Mouse (Mus musculus) CH12.LX (cell line): ENCODE results near the gene Dclre1b. TPM values are rescaled to one million over a fixed set of nuclear protein-coding genes. Genes with fewer than 3 reads are reported as not detected.

Experiments
- DNase-seq: peaks from one replicate; pipeline ENCODE4 v3.0.0-alpha.2; 2013; ENCODE audit errors: extremely low read depth
- H3K27ac ChIP-seq: 2 replicates; pipeline ENCODE4 v1.5.1; 2012; ENCODE audit warnings: low read depth, mild to moderate bottlenecking, control low read depth, moderate library complexity; ENCODE audit not compliant: insufficient read depth
- H3K27me3 ChIP-seq: replicated peaks from 2 replicates; pipeline ENCODE3; 2012; ENCODE audit warnings: inconsistent platforms
- H3K36me3 ChIP-seq, 2 experiments: replicated peaks in 1 of 2; 2 replicates each; pipeline versions ENCODE3 to v1.6.1; 2012; ENCODE audit warnings: inconsistent platforms in 1 of 2, low read length in 1 of 2, mild to moderate bottlenecking in 1 of 2, mixed read lengths in 1 of 2, moderate library complexity in 1 of 2; ENCODE audit not compliant: control insufficient read depth in 1 of 2, insufficient read depth in 1 of 2
- H3K4me1 ChIP-seq, 2 experiments: 2 replicates each; pipeline ENCODE4 v1.6.1; 2012; ENCODE audit warnings: inconsistent platforms in 1 of 2, moderate library complexity in 1 of 2; ENCODE audit not compliant: insufficient read depth in 2 of 2, control insufficient read depth in 1 of 2
- H3K4me2 ChIP-seq: 2 replicates; pipeline ENCODE4 v1.6.1; 2012; ENCODE audit warnings: low read depth, mild to moderate bottlenecking, control low read depth; ENCODE audit not compliant: poor library complexity, insufficient read depth, severe bottlenecking
- H3K4me3 ChIP-seq, 3 experiments: fragments of 150-350 bp in 1 of 3; sonication (generic) in 1 of 3; replicated peaks in 1 of 3; 2 replicates each; pipeline versions ENCODE3 to v1.5.1; 2011 to 2012; ENCODE audit warnings: low read depth in 2 of 3, low read length in 2 of 3, mild to moderate bottlenecking in 2 of 3, moderate library complexity in 2 of 3, control low read depth in 1 of 3, improper control_type of control experiment in 1 of 3, inconsistent platforms in 1 of 3, mixed read lengths in 1 of 3; ENCODE audit not compliant: poor library complexity in 1 of 3
- H3K79me2 ChIP-seq: replicated peaks from 2 replicates; pipeline ENCODE4 v1.6.1; 2012; ENCODE audit warnings: mild to moderate bottlenecking, moderate library complexity; ENCODE audit not compliant: control insufficient read depth, poor library complexity, insufficient read depth, severe bottlenecking; ENCODE audit errors: extremely low read depth
- H3K9ac ChIP-seq: 2 replicates; pipeline ENCODE4 v1.6.1; 2012; ENCODE audit warnings: low read depth, mild to moderate bottlenecking, control low read depth, moderate library complexity; ENCODE audit not compliant: insufficient read depth
- H3K9me3 ChIP-seq: replicated peaks from 2 replicates; pipeline ENCODE3; 2012; ENCODE audit warnings: low read length, inconsistent platforms, mixed read lengths
- CHD2 ChIP-seq: IDR thresholded peaks from 2 replicates; pipeline ENCODE4 v1.6.1; 2011; ENCODE audit warnings: low read length, improper control_type of control experiment
- CTCF ChIP-seq, 2 experiments: IDR thresholded peaks in 1 of 2; conservative IDR thresholded peaks in 1 of 2; 2 replicates each; pipeline ENCODE4 v1.5.1; 2011 to 2012; ENCODE audit warnings: low read depth in 2 of 2, low read length in 2 of 2, improper control_type of control experiment in 1 of 2, inconsistent platforms in 1 of 2, mild to moderate bottlenecking in 1 of 2, moderate library complexity in 1 of 2
- E2F4 ChIP-seq: IDR thresholded peaks from 2 replicates; pipeline ENCODE4 v1.6.1; 2011; ENCODE audit warnings: low read depth, low read length, improper control_type of control experiment; ENCODE audit not compliant: insufficient replicate concordance
- ELF1 ChIP-seq: IDR thresholded peaks from 2 replicates; pipeline ENCODE4 v1.6.1; 2014; ENCODE audit warnings: low read depth, mild to moderate bottlenecking, inconsistent platforms, low read length, improper control_type of control experiment
- IRF4 ChIP-seq: IDR thresholded peaks from 2 replicates; pipeline ENCODE4 v1.6.1; 2014; ENCODE audit warnings: low read depth, mild to moderate bottlenecking, inconsistent platforms, low read length, improper control_type of control experiment
- JUN ChIP-seq: IDR thresholded peaks from 2 replicates; pipeline ENCODE4 v1.6.1; 2011; ENCODE audit warnings: low read depth, mild to moderate bottlenecking, low read length, improper control_type of control experiment, moderate library complexity; ENCODE audit not compliant: insufficient read depth
- MAFK ChIP-seq: IDR thresholded peaks from 2 replicates; pipeline ENCODE4 v1.6.1; 2011; ENCODE audit warnings: low read length, improper control_type of control experiment; ENCODE audit not compliant: insufficient replicate concordance
- MAZ ChIP-seq: IDR thresholded peaks from 2 replicates; pipeline ENCODE4 v1.6.1; 2012; ENCODE audit warnings: low read depth, mild to moderate bottlenecking, inconsistent platforms, low read length, improper control_type of control experiment, moderate library complexity
- MXI1 ChIP-seq: IDR thresholded peaks from 2 replicates; pipeline ENCODE4 v1.6.1; 2011; ENCODE audit warnings: mild to moderate bottlenecking, low read depth, low read length, improper control_type of control experiment
- MYC ChIP-seq: IDR thresholded peaks from 2 replicates; pipeline ENCODE4 v1.6.1; 2011; ENCODE audit warnings: low read depth, mild to moderate bottlenecking, improper control_type of control experiment, low read length
- NELFE ChIP-seq: IDR thresholded peaks from 2 replicates; pipeline ENCODE4 v1.6.1; 2011; ENCODE audit warnings: low read depth, low read length, improper control_type of control experiment
- PAX5 ChIP-seq: IDR thresholded peaks from 2 replicates; pipeline ENCODE4 v1.6.1; 2012; ENCODE audit warnings: low read length, inconsistent platforms, mixed read lengths
- POLR2A ChIP-seq: IDR thresholded peaks from 2 replicates; pipeline ENCODE4 v1.6.1; 2011; ENCODE audit warnings: low read depth, mild to moderate bottlenecking, improper control_type of control experiment, low read length
- RAD21 ChIP-seq: IDR thresholded peaks from 2 replicates; pipeline ENCODE4 v1.6.1; 2011; ENCODE audit warnings: low read depth, mild to moderate bottlenecking, low read length, improper control_type of control experiment, moderate library complexity
- SMC3 ChIP-seq: IDR thresholded peaks from 2 replicates; pipeline ENCODE4 v1.6.1; 2011; ENCODE audit warnings: low read depth, low read length, improper control_type of control experiment
- TBP ChIP-seq: conservative IDR thresholded peaks from 2 replicates; pipeline ENCODE4 v1.6.1; 2011; ENCODE audit warnings: low read depth, low read length, improper control_type of control experiment
- ZKSCAN1 ChIP-seq: IDR thresholded peaks from 2 replicates; pipeline ENCODE4 v1.6.1; 2012; ENCODE audit warnings: low read depth, inconsistent platforms, low read length, improper control_type of control experiment, borderline replicate concordance
- ZNF384 ChIP-seq: IDR thresholded peaks from 2 replicates; pipeline ENCODE4 v1.6.1; 2012; ENCODE audit warnings: low read depth, low read length, improper control_type of control experiment, inconsistent platforms
- dilution Hi-C: fragments of 300-500 bp; cut with MboI; formaldehyde crosslinking; loops from 2 replicates; pipeline ENCODE4 v1.14.3; 2020; ENCODE audit warnings: low sequenced_read_pairs; ENCODE audit not compliant: extremely low pct_unique_long_range_greater_than_20kb, extremely low pct_ligation_motif_present
- in situ Hi-C: fragments of 300-500 bp; cut with MboI; formaldehyde crosslinking; loops from 3 replicates; pipeline ENCODE4 v1.14.3; 2019; ENCODE audit warnings: low sequenced_read_pairs, low pct_ligation_motif_present, low pct_unique_long_range_greater_than_20kb, mixed read lengths
- polyA plus RNA-seq: library from polyadenylated mRNA; unstranded; fragments of >175 nt; gene quantifications from 2 replicates; pipeline ENCODE4 v1.2.1, GENCODE M21; 2012; ENCODE audit warnings: low read depth; ENCODE audit not compliant: insufficient read length
- total RNA-seq, 2 experiments: library from RNA; depleted of rRNA; stranded (reverse); fragments of 300-350 nt in 1 of 2; fragments of >200 nt in 1 of 2; gene quantifications; 2 replicates each; pipeline ENCODE4 v1.2.3; 2012 to 2014

Dclre1b gene
- total and polyA plus RNA-seq, 3 experiments: 10.2 to 32.2 (median 16.7) TPM

DNA sequence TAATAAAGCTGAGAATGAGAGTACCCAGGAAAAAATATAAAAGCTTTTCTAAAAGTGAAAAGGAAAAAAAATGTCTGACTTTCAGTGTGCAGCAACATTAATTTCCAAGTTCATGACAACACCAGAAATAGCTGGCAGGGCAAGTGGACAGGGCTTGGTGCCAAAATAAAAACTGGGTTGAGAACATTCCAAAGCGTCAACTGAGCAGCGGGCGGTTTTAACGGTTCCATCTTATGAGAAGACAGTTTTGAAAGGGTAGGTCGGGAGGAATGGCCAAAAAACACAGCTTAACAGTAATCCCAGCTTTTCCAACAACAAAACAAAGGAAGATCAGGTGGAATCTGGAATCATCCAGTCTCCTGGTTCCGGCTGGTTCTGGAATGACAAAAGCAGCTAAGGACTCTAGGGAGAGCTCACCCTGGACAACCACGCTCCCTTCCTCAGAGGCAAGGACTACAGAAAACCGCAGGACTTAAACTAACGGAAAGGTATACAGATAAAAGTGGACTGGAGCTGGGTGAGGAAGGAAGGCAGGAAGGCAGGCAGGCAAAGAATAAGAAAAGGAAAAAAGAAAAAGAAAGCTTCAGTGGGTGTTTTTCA, 37.6 kb downstream of the Dclre1b start:
- dilution Hi-C loops (no loop called here), in situ Hi-C loops (no loop called here)
- H3K36me3 ChIP-seq: peaks cover 20 to 56% of the 10 kb centered on the region in 2 experiments
- H3K27me3 ChIP-seq: no peaks in the 10 kb centered on the region
- DNase-seq: no peak
- no peak overlapping the region for H3K9ac ChIP-seq
- H3K79me2 ChIP-seq: peaks cover 77% of the 10 kb centered on the region
- H3K9me3 ChIP-seq: no peaks in the 10 kb centered on the region
- no peak overlapping the region for H3K4me3 ChIP-seq
- H3K4me2 ChIP-seq: no peak overlapping the region
- peaks cover 6 to 58% of the 10 kb centered on the region in 2 experiments for H3K4me1 ChIP-seq
- H3K27ac ChIP-seq: no peak overlapping the region
- no peak for TF ChIP-seq SMC3
- no peak for TF ChIP-seq ELF1
- TF ChIP-seq ZNF384: no peak
- no peak for TF ChIP-seq MAZ
- no peak for TF ChIP-seq MYC
- no peak for TF ChIP-seq CHD2
- TF ChIP-seq POLR2A: no peak
- no peak for TF ChIP-seq MXI1
- no peak for TF ChIP-seq NELFE
- no peak for TF ChIP-seq ZKSCAN1

GRCm38 (mm10) chr3:103766789-103767188, 42.5 kb downstream of the Dclre1b start:
- no peak for DNase-seq
- in situ Hi-C loops (no loop called here), dilution Hi-C loops (no loop called here)
- Histone ChIP-seq H3K79me2 (peaks cover 54% of the 10 kb centered on the region), H3K27ac (no peak overlapping the region), H3K4me3 (no peak overlapping the region), H3K27me3 (no peaks in the 10 kb centered on the region), H3K9me3 (no peaks in the 10 kb centered on the region), H3K36me3 (peaks cover 42 to 82% of the 10 kb centered on the region in 2 experiments), H3K4me2 (no peak overlapping the region), H3K4me1 (peaks cover 2 to 24% of the 10 kb centered on the region in 2 experiments; a peak in 3 of 4 replicates), H3K9ac (no peak overlapping the region)
- TF ChIP-seq E2F4: no peak
- no peak for TF ChIP-seq TBP
- TF ChIP-seq IRF4: no peak

DNA sequence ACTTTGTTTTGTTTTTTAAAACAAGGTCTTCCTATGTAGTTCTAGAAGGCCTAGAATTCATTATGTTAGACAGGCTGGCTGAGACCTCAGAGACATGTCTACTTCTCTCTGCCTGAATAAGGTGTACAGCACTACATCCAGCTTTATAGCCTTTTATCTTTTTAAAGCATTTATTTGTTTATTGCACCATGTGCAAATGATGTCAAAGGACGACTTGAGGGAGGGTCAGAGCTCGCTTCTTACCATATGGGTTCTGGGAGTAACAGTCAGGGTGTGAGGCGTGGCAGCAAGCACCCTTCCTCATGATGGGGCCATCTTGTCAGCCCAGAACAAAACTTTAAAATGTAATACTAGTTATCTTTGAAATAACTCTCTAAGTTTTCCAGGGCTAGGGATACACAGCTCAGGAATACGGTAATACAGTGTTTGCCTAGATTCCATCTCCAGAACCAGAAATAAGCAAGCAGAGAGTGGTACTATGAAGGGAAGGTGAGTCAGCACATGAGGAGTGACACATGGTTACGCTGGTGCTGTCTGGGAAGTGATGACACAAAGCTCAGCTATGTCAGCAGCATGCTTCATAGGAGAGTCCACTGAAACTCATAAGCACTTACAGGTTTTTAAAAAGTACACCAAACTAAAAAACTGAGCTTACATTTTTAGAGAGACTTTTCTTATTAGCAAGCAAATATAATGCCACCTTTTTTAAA, 49.8 kb downstream of the Dclre1b start:
- dilution Hi-C loops (no loop called here), in situ Hi-C loops (no loop called here)
- no peak for DNase-seq
- no peak overlapping the region for H3K27ac ChIP-seq
- H3K9me3 ChIP-seq: no peaks in the 10 kb centered on the region
- H3K4me3 ChIP-seq: no peak overlapping the region
- no peak for TF ChIP-seq CTCF (conservative IDR thresholded peaks at IDR 0.05 in 1 of 2, IDR thresholded peaks at IDR 0.05 in 1 of 2; ENCODE audit: low read depth in 2 of 2, low read length in 2 of 2)
- TF ChIP-seq CHD2: no peak
- no peak for TF ChIP-seq JUN
- TF ChIP-seq RAD21: no peak
- no peak for TF ChIP-seq ZKSCAN1
- no peak for TF ChIP-seq POLR2A
- TF ChIP-seq MAFK: no peak
- no peak for TF ChIP-seq PAX5
- no peaks in the 10 kb centered on the region; a peak in 1 of 4 replicates for H3K4me1 ChIP-seq
- no peak overlapping the region for H3K4me2 ChIP-seq
- H3K27me3 ChIP-seq: no peaks in the 10 kb centered on the region
- no peak overlapping the region for H3K9ac ChIP-seq
- peaks cover 62 to 92% of the 10 kb centered on the region in 2 experiments for H3K36me3 ChIP-seq
- H3K79me2 ChIP-seq: peaks cover 3% of the 10 kb centered on the region; the same call in 1 of the 2 replicates
